Mouse (Mus musculus): ENCODE results near the gene Sox5.

- TF ChIP-seq CTCF (IDR thresholded peaks at IDR 0.05) (no peak), POLR2A (IDR thresholded peaks at IDR 0.05; ENCODE audit: insufficient read depth, low read depth, low read length) (no peak)
Measured at GRCm38 (mm10) chr6:144750197-144750596, 31.6 kb downstream of the Sox5 start.

All from heart, adult 2 months (tissue).